ENCODE assay signal across 8 mouse cellular contexts in the genomic region with DNA sequence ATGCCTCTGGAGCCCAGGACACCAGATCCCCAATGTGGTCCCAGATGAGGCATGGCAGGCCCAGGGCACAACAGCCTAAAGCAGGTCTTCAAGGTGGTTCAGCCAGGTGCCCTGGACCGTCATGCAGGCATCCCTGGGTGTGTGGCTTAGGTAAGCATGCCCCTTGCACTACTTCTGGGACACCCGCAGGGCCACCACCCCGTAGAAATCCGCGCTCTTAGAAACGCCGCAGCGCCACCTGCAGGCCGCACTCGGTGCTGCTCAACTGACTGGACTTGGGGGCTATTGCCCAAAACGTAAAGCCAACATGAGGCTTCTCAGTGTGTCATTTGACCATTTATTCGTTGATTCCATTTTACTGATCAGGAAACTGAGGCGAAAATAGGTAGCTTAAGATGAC. TPM values are rescaled to one million over a fixed set of nuclear protein-coding genes. Genes with fewer than 3 reads are reported as not detected.
DNase-seq lines count a peak whose midpoint lies in the region; ATAC-seq and TF ChIP-seq lines count a peak whose summit lies in the region.

No protein-coding gene starts in this region.

- H3K4me2 ChIP-seq in hindbrain, embryonic 12.5 days (replicated peaks): no peak overlapping the region
- no peak overlapping the region for H3K4me2 ChIP-seq in stomach, postnatal 0 days (replicated peaks; ENCODE audit: low read depth)

- TF ChIP-seq CTCF in G1E (IDR thresholded peaks at IDR 0.05; ENCODE audit: low read depth, low read length): peak; percentile 71
- TF ChIP-seq CTCF in stomach, postnatal 0 days (IDR thresholded peaks at IDR 0.05; ENCODE audit: low read depth): peak; percentile 74

- H3K9ac ChIP-seq in hindbrain, embryonic 12.5 days: no peak overlapping the region
- no peak overlapping the region for H3K9ac ChIP-seq in stomach, postnatal 0 days (ENCODE audit: low read length)

- no peak overlapping the region for H3K27ac ChIP-seq in hindbrain, embryonic 10.5 days
- H3K27ac ChIP-seq in hindbrain, embryonic 12.5 days: no peak overlapping the region
- H3K27ac ChIP-seq in stomach, postnatal 0 days (replicated peaks): no peak overlapping the region

- DNase-seq in hindbrain, embryonic 10.5 days (ENCODE audit: low spot score): peak; percentile 62
- DNase-seq in 3134 (ENCODE audit: extremely low read depth, insufficient read length, low spot score) (peak; percentile 73), G1E (ENCODE audit: low spot score) (peak; percentile 31), liver (peak; percentile 58)
- DNase-seq in cerebellum, postnatal 36 days: peak; percentile 57 to 65
- peak; percentile 72 for DNase-seq in stomach, postnatal 0 days (ENCODE audit: low spot score)
- no peak for DNase-seq in ovary, postnatal 10 days (ENCODE audit: low spot score)

- H3K36me3 ChIP-seq in hindbrain, embryonic 10.5 days: no peaks in the 10 kb centered on the region
- no peaks in the 10 kb centered on the region for H3K36me3 ChIP-seq in hindbrain, embryonic 12.5 days
- H3K36me3 ChIP-seq in G1E (replicated peaks): no peaks in the 10 kb centered on the region
- H3K36me3 ChIP-seq in stomach, postnatal 0 days (ENCODE audit: control insufficient read depth, insufficient read depth, low read length): no peaks in the 10 kb centered on the region

- no peaks in the 10 kb centered on the region for H3K9me3 ChIP-seq in hindbrain, embryonic 10.5 days
- no peaks in the 10 kb centered on the region for H3K9me3 ChIP-seq in hindbrain, embryonic 12.5 days (replicated peaks)
- H3K9me3 ChIP-seq in G1E (replicated peaks): no peaks in the 10 kb centered on the region
- no peaks in the 10 kb centered on the region for H3K9me3 ChIP-seq in stomach, postnatal 0 days (ENCODE audit: control insufficient read depth, low read length)

- H3K4me3 ChIP-seq in hindbrain, embryonic 10.5 days: no peak overlapping the region
- H3K4me3 ChIP-seq in hindbrain, embryonic 12.5 days: no peak overlapping the region
- no peak overlapping the region for H3K4me3 ChIP-seq in G1E (ENCODE audit: low read depth, low read length)
- no peak overlapping the region for H3K4me3 ChIP-seq in stomach, postnatal 0 days (ENCODE audit: low read depth, low read length)

- H3K4me1 ChIP-seq in hindbrain, embryonic 10.5 days (replicated peaks): peaks cover 28% of the 10 kb centered on the region
- H3K4me1 ChIP-seq in hindbrain, embryonic 12.5 days: peaks cover 24% of the 10 kb centered on the region
- H3K4me1 ChIP-seq in G1E (ENCODE audit: insufficient read depth, low read depth, low read length): peaks cover 15% of the 10 kb centered on the region
- 0 out of 2 replicates have a peak, but pooled peaks cover 4% of the 10 kb centered on the region for H3K4me1 ChIP-seq in stomach, postnatal 0 days (replicated peaks; ENCODE audit: control insufficient read depth, insufficient read depth)

- peaks cover 67% of the 10 kb centered on the region for H3K27me3 ChIP-seq in hindbrain, embryonic 10.5 days (ENCODE audit: insufficient read depth, poor library complexity, severe bottlenecking)
- peaks cover 65% of the 10 kb centered on the region for H3K27me3 ChIP-seq in hindbrain, embryonic 12.5 days
- H3K27me3 ChIP-seq in G1E (ENCODE audit: insufficient read depth, low read length): peaks cover 40% of the 10 kb centered on the region
- no peaks in the 10 kb centered on the region for H3K27me3 ChIP-seq in stomach, postnatal 0 days (ENCODE audit: control insufficient read depth, insufficient read depth, low read length)

- 6% methylated on average over 13 of the region's 13 CpGs for WGBS in hindbrain, embryonic 10.5 days
- WGBS in hindbrain, embryonic 12.5 days: 5% methylated on average over 13 of the region's 13 CpGs
- 16% methylated on average over 13 of the region's 13 CpGs for WGBS in stomach, postnatal 0 days

- no peak for ATAC-seq in hindbrain, embryonic 12.5 days (ENCODE audit: low FRiP score)
- no peak for ATAC-seq in G1E (ENCODE audit: extremely low read depth, insufficient number of reproducible peaks, low FRiP score, poor library complexity, severe bottlenecking)
- ATAC-seq in stomach, postnatal 0 days (ENCODE audit: low FRiP score, low TSS enrichment): peak; percentile 62

- TF ChIP-seq EP300 in stomach, postnatal 0 days (optimal IDR thresholded peaks at IDR 0.05): no peak

RNA-seq across cellular contexts. Expression of gene Micall2, which starts 48.5 kb away (rescaled TPM):
- polyA plus RNA-seq in hindbrain, embryonic 10.5 days (2016; fragmentation: Nextera tagmentation; extraction: Ambion mirVana): 6.9 and 10.2 TPM in 2 replicates
- 8.2 and 8.6 TPM in 2 replicates for polyA plus RNA-seq in hindbrain, embryonic 12.5 days (2016; fragmentation: Nextera tagmentation; extraction: Ambion mirVana)
- total RNA-seq in G1E (2014; fragmentation: Nextera tagmentation): 12.8 and 21.7 TPM in 2 replicates
- 8.0 and 8.5 TPM in 2 replicates for total RNA-seq in G1E (2017)
- polyA plus RNA-seq in G1E (2012): 22.4 and 26.3 TPM in 2 replicates
- polyA plus RNA-seq in stomach, postnatal 0 days (2015; fragmentation: Nextera tagmentation; extraction: Ambion mirVana): 6.6 and 8.7 TPM in 2 replicates
